Mouse (Mus musculus): Measurements from ENCODE around the gene 9230102O04Rik. TPM values are rescaled to one million over a fixed set of nuclear protein-coding genes. Genes with fewer than 3 reads are reported as not detected.

Gene 9230102O04Rik
- total RNA-seq, 2 experiments from 2014 or later, result not detected

GRCm38 (mm10) chr2:9887636-9888035 is 1.7 kb downstream of the 9230102O04Rik start:
- DNase-seq (ENCODE audit: low spot score in 2 of 2), result no peak
- intact Hi-C loops (cut with DNase I), result loop anchor here (5.0 to 10.0 kb wide), 2 partner anchors 125 to 1213 kb away; no protein-coding TSS in a partner anchor

GRCm38 (mm10) chr2:9886921-9887610 is 2.3 kb downstream of the 9230102O04Rik start:
- intact Hi-C loops (cut with DNase I), result loop anchor here (5.0 to 10.0 kb wide), 2 partner anchors 125 to 1212 kb away; no protein-coding TSS in a partner anchor
- DNase-seq (ENCODE audit: low spot score in 2 of 2), result no peak

GRCm38 (mm10) chr2:9886031-9886430 is 3.3 kb downstream of the 9230102O04Rik start:
- DNase-seq (ENCODE audit: low spot score in 2 of 2), result no peak
- intact Hi-C loops (cut with DNase I), result loop anchor here (5.0 to 10.0 kb wide), 2 partner anchors 126 to 1211 kb away; no protein-coding TSS in a partner anchor

GRCm38 (mm10) chr2:9885217-9885770 is 4.0 kb downstream of the 9230102O04Rik start:
- intact Hi-C loops (cut with DNase I), result loop anchor here (5.0 to 10.0 kb wide), 2 partner anchors 127 to 1210 kb away; no protein-coding TSS in a partner anchor
- no peak for DNase-seq (ENCODE audit: low spot score in 2 of 2)

GRCm38 (mm10) chr2:9884533-9885216 is 4.7 kb downstream of the 9230102O04Rik start:
- intact Hi-C loops (cut with DNase I), result loop anchor here (5.0 to 10.0 kb wide), 2 partner anchors 128 to 1210 kb away; no protein-coding TSS in a partner anchor

GRCm38 (mm10) chr2:9883803-9884532 is 5.4 kb downstream of the 9230102O04Rik start:
- intact Hi-C loops (cut with DNase I), result loop anchor here (10.0 kb wide), 1 partner anchor 1209 kb away; no protein-coding TSS in a partner anchor
- no peak for DNase-seq (ENCODE audit: low spot score in 2 of 2)

More at GRCm38 (mm10) chr2:9884533-9885216, 4.7 kb downstream of the 9230102O04Rik start:
- no peak for DNase-seq (ENCODE audit: low spot score in 2 of 2)

GRCm38 (mm10) chr2:9882926-9883802 is 6.2 kb downstream of the 9230102O04Rik start:
- intact Hi-C loops (cut with DNase I), result loop anchor here (10.0 kb wide), 1 partner anchor 1208 kb away; no protein-coding TSS in a partner anchor
- no peak for DNase-seq (ENCODE audit: low spot score in 2 of 2)

- DNase-seq (ENCODE audit: low spot score in 2 of 2), result no peak
- intact Hi-C loops (cut with DNase I), result loop anchor here (10.0 kb wide), 1 partner anchor 1208 kb away; no protein-coding TSS in a partner anchor
Measured at GRCm38 (mm10) chr2:9882371-9882925, 6.9 kb downstream of the 9230102O04Rik start.

GRCm38 (mm10) chr2:9881611-9882023 is 7.7 kb downstream of the 9230102O04Rik start:
- intact Hi-C loops (cut with DNase I), result loop anchor here (10.0 kb wide), 1 partner anchor 1207 kb away; no protein-coding TSS in a partner anchor

GRCm38 (mm10) chr2:9881051-9881591 is 8.2 kb downstream of the 9230102O04Rik start, which contains the start of gene 4930412O13Rik:
4930412O13Rik (plus strand) TSS chr2:9881252.
- no peak for DNase-seq (ENCODE audit: low spot score in 2 of 2)
- intact Hi-C loops (cut with DNase I), result loop anchor here (10.0 kb wide), 1 partner anchor 1206 kb away; no protein-coding TSS in a partner anchor

More at GRCm38 (mm10) chr2:9881611-9882023, 7.7 kb downstream of the 9230102O04Rik start:
- DNase-seq (ENCODE audit: low spot score in 2 of 2), result no peak

GRCm38 (mm10) chr2:9880271-9880670 is 9.1 kb downstream of the 9230102O04Rik start:
- intact Hi-C loops (cut with DNase I), result loop anchor here (10.0 kb wide), 1 partner anchor 1205 kb away; no protein-coding TSS in a partner anchor
- DNase-seq (ENCODE audit: low spot score in 2 of 2), result no peak

- peak; percentile 57 to 61 for DNase-seq (ENCODE audit: low spot score in 2 of 2)
- intact Hi-C loops (cut with DNase I), result loop anchor here (5.0 kb wide), 1 partner anchor 802 kb away; no protein-coding TSS in a partner anchor
Measured at GRCm38 (mm10) chr2:9879493-9879892, 9.8 kb downstream of the 9230102O04Rik start.

GRCm38 (mm10) chr2:9879092-9879491 is 10.2 kb downstream of the 9230102O04Rik start:
- intact Hi-C loops (cut with DNase I), result loop anchor here (5.0 kb wide), 1 partner anchor 802 kb away; no protein-coding TSS in a partner anchor
- no peak for DNase-seq (ENCODE audit: low spot score in 2 of 2)

GRCm38 (mm10) chr2:9878564-9879081 is 10.7 kb downstream of the 9230102O04Rik start:
- DNase-seq (ENCODE audit: low spot score in 2 of 2), result no peak
- intact Hi-C loops (cut with DNase I), result loop anchor here (5.0 kb wide), 1 partner anchor 801 kb away; no protein-coding TSS in a partner anchor

GRCm38 (mm10) chr2:9877966-9878563 is 11.3 kb downstream of the 9230102O04Rik start:
- no peak for DNase-seq (ENCODE audit: low spot score in 2 of 2)
- intact Hi-C loops (cut with DNase I), result loop anchor here (5.0 kb wide), 1 partner anchor 801 kb away; no protein-coding TSS in a partner anchor

- intact Hi-C loops (cut with DNase I), result loop anchor here (5.0 kb wide), 1 partner anchor 800 kb away; no protein-coding TSS in a partner anchor
- no peak for DNase-seq (ENCODE audit: low spot score in 2 of 2)
Measured at GRCm38 (mm10) chr2:9877326-9877690, 12.0 kb downstream of the 9230102O04Rik start.
